Mouse (Mus musculus): Measurements from ENCODE around the gene Gna13. TPM values are rescaled to one million over a fixed set of nuclear protein-coding genes. Genes with fewer than 3 reads are reported as not detected.

Gene Gna13
- total RNA-seq, 2 experiments from 2014 or later, result 57.0 to 60.3 TPM

- DNase-seq (ENCODE audit: low spot score in 2 of 2), result no peak
These were observed 56.8 kb downstream of the Gna13 start for GRCm38 (mm10) chr11:109419461-109419860.

- DNase-seq (ENCODE audit: low spot score in 2 of 2), result no peak
These were observed 57.4 kb downstream of the Gna13 start for GRCm38 (mm10) chr11:109419961-109420566.

- DNase-seq (ENCODE audit: low spot score in 2 of 2), result no peak
These were observed 57.9 kb downstream of the Gna13 start for GRCm38 (mm10) chr11:109420567-109420962.

GRCm38 (mm10) chr11:109421205-109421604 lies 58.6 kb downstream of the Gna13 start:
- no peak for DNase-seq (ENCODE audit: low spot score in 2 of 2)

- no peak for DNase-seq (ENCODE audit: low spot score in 2 of 2)
These were observed 59.6 kb downstream of the Gna13 start for GRCm38 (mm10) chr11:109422263-109422662.

- DNase-seq (ENCODE audit: low spot score in 2 of 2), result no peak
These were observed 60.7 kb downstream of the Gna13 start for GRCm38 (mm10) chr11:109423294-109423693.

GRCm38 (mm10) chr11:109425392-109426271 lies 63.0 kb downstream of the Gna13 start, which contains the start of gene Amz2:
TSS of gene Amz2 (plus strand) at chr11:109425946.
- DNase-seq (ENCODE audit: low spot score in 2 of 2), result peak; percentile 97 to 99

GRCm38 (mm10) chr11:109426272-109426586 lies 63.6 kb downstream of the Gna13 start:
- no peak for DNase-seq (ENCODE audit: low spot score in 2 of 2)

- DNase-seq (ENCODE audit: low spot score in 2 of 2), result no peak
These were observed 64.7 kb downstream of the Gna13 start for GRCm38 (mm10) chr11:109427353-109427752.

- DNase-seq (ENCODE audit: low spot score in 2 of 2), result no peak
These were observed 71.7 kb downstream of the Gna13 start for GRCm38 (mm10) chr11:109434233-109434798.

GRCm38 (mm10) chr11:109436889-109437288 lies 74.3 kb downstream of the Gna13 start:
- DNase-seq (ENCODE audit: low spot score in 2 of 2), result no peak

GRCm38 (mm10) chr11:109439209-109439608 lies 76.6 kb downstream of the Gna13 start:
- DNase-seq (ENCODE audit: low spot score in 2 of 2), result no peak

GRCm38 (mm10) chr11:109439829-109440340 lies 77.3 kb downstream of the Gna13 start:
- peak; percentile 53 to 58 for DNase-seq (ENCODE audit: low spot score in 2 of 2)

- DNase-seq (ENCODE audit: low spot score in 2 of 2), result no peak
These were observed 78.0 kb downstream of the Gna13 start for GRCm38 (mm10) chr11:109440641-109441040.

- no peak for DNase-seq (ENCODE audit: low spot score in 2 of 2)
These were observed 78.5 kb downstream of the Gna13 start for GRCm38 (mm10) chr11:109441119-109441518.

GRCm38 (mm10) chr11:109442166-109442730 lies 79.6 kb downstream of the Gna13 start:
- DNase-seq (ENCODE audit: low spot score in 2 of 2), result no peak

GRCm38 (mm10) chr11:109443468-109444263 lies 81.0 kb downstream of the Gna13 start:
- DNase-seq (ENCODE audit: low spot score in 2 of 2), result no peak

- no peak for DNase-seq (ENCODE audit: low spot score in 2 of 2)
These were observed 82.0 kb downstream of the Gna13 start for GRCm38 (mm10) chr11:109444600-109444999.

GRCm38 (mm10) chr11:109445438-109446035 lies 82.9 kb downstream of the Gna13 start:
- peak in 1 of 2 experiments; percentile 67 for DNase-seq (ENCODE audit: low spot score in 2 of 2)

Data from layer of hippocampus, postnatal 14 days (tissue).